Mouse (Mus musculus) hindbrain, postnatal 0 days (tissue): ENCODE results near the gene Tlr7. TPM values are rescaled to one million over a fixed set of nuclear protein-coding genes. Genes with fewer than 3 reads are reported as not detected.

Experiments
- ATAC-seq: fragments of 200-750 bp; cut with Nextera tagmentation; 2 replicates; pipeline ENCODE4 v1.8.0; 2017; ENCODE audit warnings: mild to moderate bottlenecking, moderate TSS enrichment, moderate library complexity
- DNase-seq: peaks from one replicate; pipeline ENCODE4 v3.0.0-alpha.2; 2015; ENCODE audit warnings: low spot score
- H3K27ac ChIP-seq: fragments of 300-500 bp; sonication (generic); 2 replicates; pipeline ENCODE4 v1.5.1; 2014; ENCODE audit warnings: mild to moderate bottlenecking
- H3K27me3 ChIP-seq: fragments of 300-500 bp; sonication (generic); 2 replicates; pipeline ENCODE4 v1.6.1; 2014; ENCODE audit warnings: low read length, mixed read lengths; ENCODE audit not compliant: insufficient read depth
- H3K36me3 ChIP-seq: fragments of 300-500 bp; sonication (generic); 2 replicates; pipeline ENCODE4 v1.6.1; 2014; ENCODE audit warnings: low read length, mixed read lengths; ENCODE audit not compliant: insufficient read depth
- H3K4me1 ChIP-seq: fragments of 300-500 bp; sonication (generic); 2 replicates; pipeline ENCODE4 v1.6.1; 2014; ENCODE audit warnings: antibody characterized with exemption, low read length, mixed read lengths; ENCODE audit not compliant: insufficient read depth
- H3K4me2 ChIP-seq: fragments of 300-500 bp; sonication (generic); 2 replicates; pipeline ENCODE4 v1.6.1; 2014; ENCODE audit warnings: low read depth, mild to moderate bottlenecking, low read length, moderate library complexity, mixed read lengths
- H3K4me3 ChIP-seq: fragments of 300-500 bp; sonication (generic); 2 replicates; pipeline ENCODE4 v1.5.1; 2014; ENCODE audit warnings: low read length
- H3K9ac ChIP-seq: fragments of 300-500 bp; sonication (generic); replicated peaks from 2 replicates; pipeline ENCODE4 v1.6.1; 2014; ENCODE audit warnings: mild to moderate bottlenecking, low read length, moderate library complexity, mixed read lengths
- H3K9me3 ChIP-seq: fragments of 300-500 bp; sonication (generic); 2 replicates; pipeline ENCODE4 v1.6.1; 2016; ENCODE audit warnings: low read length, mixed read lengths
- CTCF ChIP-seq: IDR thresholded peaks from 2 replicates; pipeline ENCODE4 v1.5.1; 2016; ENCODE audit warnings: antibody characterized with exemption, control low read depth, low read depth
- WGBS: fragments of 180-500 bp; shearing (Covaris S2); extraction: QIAGEN DNeasy Blood & Tissue Kit; methylation state at CpG from one replicate; pipeline ENCODE4 v1.1.7; 2014; 5-methylcytosine and 5-hydroxymethylcytosine counted together
- polyA plus RNA-seq: library from polyadenylated mRNA; unstranded; fragments of >200 nt; fragmentation: Nextera tagmentation; extraction: Ambion mirVana; gene quantifications from 2 replicates; pipeline ENCODE4 v1.2.1, GENCODE M21; 2015
- total RNA-seq: library from RNA; depleted of rRNA; stranded (reverse); fragments of >200 nt; gene quantifications from 2 replicates; pipeline ENCODE4 v1.2.3, GENCODE M21; 2014

The Tlr7 gene
- total and polyA plus RNA-seq, 2 experiments from 2014 or later = 1.2 to 1.5 TPM

- no peak overlapping the region for H3K4me3 ChIP-seq
- no peaks in the 10 kb centered on the region for H3K36me3 ChIP-seq
- H3K4me1 ChIP-seq = no peaks in the 10 kb centered on the region
- H3K9ac ChIP-seq = no peak overlapping the region
- WGBS = 88% methylated on average over 1 of the region's 1 CpGs
- DNase-seq (no peak), ATAC-seq (no peak)
- no peaks in the 10 kb centered on the region for H3K27me3 ChIP-seq
- TF ChIP-seq CTCF = no peak
- H3K4me2 ChIP-seq = no peak overlapping the region
- H3K27ac ChIP-seq = no peak overlapping the region
- H3K9me3 ChIP-seq = no peaks in the 10 kb centered on the region
Measured at GRCm38 (mm10) chrX:167329620-167330019, 738 bp downstream of the Tlr7 start.

DNA sequence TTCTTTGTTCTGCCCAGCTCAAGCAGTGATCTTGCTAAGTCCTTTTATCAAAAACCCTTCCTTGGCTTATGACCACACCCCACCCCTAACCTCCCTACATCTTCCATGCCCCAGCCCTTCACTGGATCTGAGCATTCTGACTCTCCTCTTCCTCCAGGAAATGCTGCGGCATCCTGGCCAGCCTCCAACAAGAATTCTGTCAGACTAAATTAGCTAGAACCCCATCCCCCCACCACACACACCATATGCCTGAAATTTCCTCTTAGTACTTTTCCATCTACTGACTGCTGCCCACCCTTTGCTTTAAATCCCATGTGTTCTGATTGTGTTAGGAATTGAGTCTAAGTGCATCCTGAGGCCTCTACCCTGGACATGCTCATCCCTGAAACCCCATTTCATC is 1.3 kb downstream of the Tlr7 start:
- H3K36me3 ChIP-seq = no peaks in the 10 kb centered on the region
- 53% methylated on average over 1 of the region's 1 CpGs for WGBS
- ATAC-seq (no peak), DNase-seq (no peak)
- no peak overlapping the region for H3K9ac ChIP-seq
- no peaks in the 10 kb centered on the region for H3K27me3 ChIP-seq
- no peak for TF ChIP-seq CTCF
- no peak overlapping the region for H3K4me3 ChIP-seq
- no peaks in the 10 kb centered on the region for H3K9me3 ChIP-seq
- no peaks in the 10 kb centered on the region for H3K4me1 ChIP-seq
- H3K4me2 ChIP-seq = no peak overlapping the region
- no peak overlapping the region for H3K27ac ChIP-seq

DNA sequence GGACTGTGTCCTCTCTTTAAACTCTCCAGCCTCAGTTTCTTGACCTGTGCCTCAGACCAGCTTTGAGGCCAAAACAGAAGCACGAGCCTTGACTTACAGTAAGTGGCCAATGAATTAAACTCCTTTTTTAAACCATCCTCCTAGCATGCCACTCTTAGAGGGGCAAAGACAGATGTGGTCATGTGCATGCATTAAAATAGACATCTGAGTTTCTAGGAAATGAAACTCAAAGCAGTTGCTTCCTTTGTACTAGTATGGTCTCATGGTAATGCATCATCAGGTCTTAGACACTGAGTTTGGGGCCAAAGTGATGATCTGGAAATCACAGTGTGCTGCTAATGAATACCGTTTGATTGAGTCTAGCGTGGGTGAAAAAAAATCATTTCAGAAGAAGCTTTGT is 1.8 kb downstream of the Tlr7 start:
- H3K4me2 ChIP-seq = no peak overlapping the region
- ATAC-seq (no peak), DNase-seq (no peak)
- no peaks in the 10 kb centered on the region for H3K4me1 ChIP-seq
- 91% methylated on average over 3 of the region's 3 CpGs for WGBS
- H3K4me3 ChIP-seq = no peak overlapping the region
- H3K9ac ChIP-seq = no peak overlapping the region
- H3K36me3 ChIP-seq = no peaks in the 10 kb centered on the region
- no peaks in the 10 kb centered on the region for H3K27me3 ChIP-seq
- no peak overlapping the region for H3K27ac ChIP-seq
- no peak for TF ChIP-seq CTCF
- H3K9me3 ChIP-seq = no peaks in the 10 kb centered on the region

- no peaks in the 10 kb centered on the region for H3K4me1 ChIP-seq
- no peaks in the 10 kb centered on the region for H3K27me3 ChIP-seq
- H3K9ac ChIP-seq = no peak overlapping the region
- no peaks in the 10 kb centered on the region for H3K36me3 ChIP-seq
- ATAC-seq = no peak
- 59% methylated on average over 1 of the region's 1 CpGs for WGBS
- H3K9me3 ChIP-seq = no peaks in the 10 kb centered on the region
- no peak for DNase-seq
- no peak overlapping the region for H3K4me2 ChIP-seq
- H3K27ac ChIP-seq = no peak overlapping the region
- no peak overlapping the region for H3K4me3 ChIP-seq
- TF ChIP-seq CTCF = no peak
Measured at GRCm38 (mm10) chrX:167323742-167324141, 6.6 kb downstream of the Tlr7 start.

- no peak for TF ChIP-seq CTCF
- 46% methylated on average over 4 of the region's 4 CpGs for WGBS
- H3K27ac ChIP-seq = no peak overlapping the region
- H3K9me3 ChIP-seq = no peaks in the 10 kb centered on the region
- no peaks in the 10 kb centered on the region for H3K36me3 ChIP-seq
- H3K4me2 ChIP-seq = no peak overlapping the region
- ATAC-seq (no peak), DNase-seq (no peak)
- no peaks in the 10 kb centered on the region for H3K27me3 ChIP-seq
- no peak overlapping the region for H3K4me3 ChIP-seq
- H3K9ac ChIP-seq = no peak overlapping the region
- H3K4me1 ChIP-seq = no peaks in the 10 kb centered on the region
Measured at GRCm38 (mm10) chrX:167321233-167321806, 9.0 kb downstream of the Tlr7 start.

DNA sequence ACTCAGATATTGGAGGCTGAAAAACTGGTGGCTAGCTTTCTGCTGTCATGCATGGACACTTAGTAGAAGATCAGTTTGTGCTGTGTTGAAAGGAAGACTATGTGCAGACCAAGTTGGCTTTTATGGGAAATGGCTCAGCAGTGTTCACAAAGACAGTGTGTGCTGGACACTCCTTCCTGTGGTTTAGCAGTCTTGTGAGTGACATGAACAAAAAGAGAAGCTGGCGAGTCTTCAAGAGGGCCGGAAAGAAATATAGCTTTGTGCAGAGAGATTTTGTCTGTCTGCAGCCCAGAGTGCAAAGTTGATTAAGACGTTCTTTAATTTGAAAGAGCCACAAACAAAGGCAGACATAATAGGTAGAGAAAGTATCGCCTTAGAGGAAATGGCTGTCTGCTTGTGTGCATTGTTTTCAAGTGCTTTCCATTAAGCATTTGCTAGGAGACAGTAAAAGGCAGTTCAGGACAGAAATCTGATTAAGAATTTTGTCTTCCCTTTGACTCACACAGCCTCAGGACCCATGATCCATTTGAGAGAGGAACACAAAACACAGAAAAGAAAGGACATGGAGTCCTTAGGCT is 11.4 kb downstream of the Tlr7 start:
- no peaks in the 10 kb centered on the region for H3K9me3 ChIP-seq
- peak; percentile 27 for DNase-seq
- H3K27ac ChIP-seq = no peak overlapping the region
- no peaks in the 10 kb centered on the region for H3K36me3 ChIP-seq
- no peaks in the 10 kb centered on the region for H3K27me3 ChIP-seq
- TF ChIP-seq CTCF = no peak
- H3K4me1 ChIP-seq = no peaks in the 10 kb centered on the region
- WGBS = 38% methylated on average over 4 of the region's 4 CpGs
- no peak overlapping the region for H3K4me2 ChIP-seq
- peak; percentile 71 for ATAC-seq
- H3K4me3 ChIP-seq = no peak overlapping the region
- H3K9ac ChIP-seq = no peak overlapping the region

DNA sequence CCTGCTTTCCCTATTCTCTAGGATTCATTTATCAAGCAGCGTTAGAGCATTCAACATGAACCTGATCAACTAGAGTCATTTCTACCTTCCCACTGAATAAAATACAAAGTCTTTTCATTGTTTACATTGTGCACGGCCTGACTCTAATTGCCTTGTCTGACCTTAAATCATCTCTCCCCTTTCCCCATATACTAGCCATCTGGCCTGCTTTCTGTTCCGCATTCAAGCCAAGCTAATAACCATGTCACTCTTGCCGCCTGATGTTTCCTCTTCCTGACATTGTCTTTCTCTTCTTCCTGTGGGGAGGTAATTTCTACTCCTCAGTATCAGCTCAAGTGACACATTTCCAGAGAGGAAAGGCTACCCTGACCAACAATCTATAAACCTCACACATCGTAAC is 14.6 kb downstream of the Tlr7 start:
- no peaks in the 10 kb centered on the region for H3K9me3 ChIP-seq
- WGBS = 64% methylated on average over 5 of the region's 5 CpGs
- H3K27me3 ChIP-seq = no peaks in the 10 kb centered on the region
- TF ChIP-seq CTCF = no peak
- no peak overlapping the region for H3K27ac ChIP-seq
- H3K9ac ChIP-seq = no peak overlapping the region
- DNase-seq = no peak
- no peak overlapping the region for H3K4me3 ChIP-seq
- ATAC-seq = no peak
- H3K4me1 ChIP-seq = no peaks in the 10 kb centered on the region
- H3K36me3 ChIP-seq = no peaks in the 10 kb centered on the region
- no peak overlapping the region for H3K4me2 ChIP-seq
